Mouse (Mus musculus): ENCODE measurements at regions not wholly inside any gene's neighbourhood (a gene's known extent, or its start where the extent isn't known, plus 50 kb on each side); places are given as distances from the start of the nearest gene placed in this dataset.
A peak's percentile ranks its signal among the peaks of the same experiment; 100 is the strongest.

DNA sequence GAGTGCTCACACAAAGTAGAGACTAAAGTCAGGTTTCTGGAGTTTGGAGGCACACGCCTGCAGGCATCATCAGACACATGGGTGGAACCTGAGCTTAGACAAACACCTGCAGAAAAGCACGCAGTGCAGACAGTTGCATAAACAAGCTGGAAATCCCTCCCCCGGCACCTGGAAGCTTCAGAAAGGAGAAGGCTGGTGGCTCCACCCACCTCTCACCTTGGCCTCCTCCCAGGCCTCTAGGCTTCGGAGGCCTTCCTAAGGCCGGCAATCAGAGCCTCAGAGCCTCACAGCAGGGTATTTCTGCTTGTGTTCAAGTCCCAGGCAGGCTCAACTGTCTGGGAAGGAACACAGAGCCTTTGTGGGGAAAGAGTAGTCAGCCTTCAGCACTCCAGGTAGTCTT, 108.2 kb upstream of the Haao start:
- peak overlapping the region; percentile 50 for H3K27ac ChIP-seq (ENCODE audit: low read depth)
- H3K9ac ChIP-seq (replicated peaks; ENCODE audit: low read depth, low read length): no peak overlapping the region
- no peak overlapping the region for H3K4me2 ChIP-seq (ENCODE audit: low read depth, low read length)
- no peaks in the 10 kb centered on the region for H3K27me3 ChIP-seq (ENCODE audit: control insufficient read depth, insufficient read depth, low read length)
- no peak overlapping the region for H3K4me3 ChIP-seq (ENCODE audit: low read depth, low read length)
- TF ChIP-seq CTCF (IDR thresholded peaks at IDR 0.05; ENCODE audit: low read depth) (no peak), EP300 (IDR thresholded peaks at IDR 0.05; ENCODE audit: low read depth) (no peak)
- H3K36me3 ChIP-seq (replicated peaks; ENCODE audit: control insufficient read depth, insufficient read depth, low read length): no peaks in the 10 kb centered on the region
- no peak for ATAC-seq (ENCODE audit: insufficient read depth, low read depth)
- peaks cover 28% of the 10 kb centered on the region for H3K4me1 ChIP-seq (ENCODE audit: control insufficient read depth, insufficient read depth)
- 80% methylated on average over 5 of the region's 5 CpGs for WGBS
- DNase-seq (ENCODE audit: low spot score): no peak
- H3K9me3 ChIP-seq (replicated peaks; ENCODE audit: control insufficient read depth, low read length): no peaks in the 10 kb centered on the region

DNA sequence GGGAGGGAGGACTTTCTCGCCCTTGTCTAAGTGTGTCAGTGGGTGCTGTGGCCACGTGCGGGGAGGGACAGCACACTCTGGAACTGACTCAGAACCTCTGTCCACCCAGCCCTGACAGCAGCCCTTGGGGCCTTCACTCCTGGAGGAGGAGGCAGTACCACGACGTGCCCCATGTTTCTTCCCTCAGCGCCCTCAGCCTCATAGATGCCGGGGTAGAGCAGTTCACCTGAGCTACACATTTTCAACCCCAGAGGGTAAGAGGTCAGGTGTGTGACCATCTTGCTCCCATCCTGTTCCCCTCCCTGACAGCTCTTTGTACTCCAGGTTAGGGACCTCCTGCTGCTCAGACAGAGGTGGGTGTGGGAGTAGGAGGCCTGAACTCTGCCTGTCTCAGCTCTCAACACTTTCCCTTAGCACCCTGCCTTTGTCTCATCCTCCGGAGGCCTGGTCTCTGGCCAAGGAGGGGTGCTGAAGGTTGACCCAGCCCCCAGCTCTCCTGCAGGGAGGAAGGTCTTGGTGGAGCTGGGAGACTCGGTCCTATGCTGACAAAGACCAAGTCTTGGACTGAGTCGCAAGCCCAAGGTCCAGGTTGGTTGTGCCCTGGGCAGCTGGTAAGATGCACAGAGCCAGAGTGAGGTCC, 107.4 kb upstream of the Haao start:
- TF ChIP-seq CTCF (IDR thresholded peaks at IDR 0.05; ENCODE audit: low read depth) (no peak), EP300 (IDR thresholded peaks at IDR 0.05; ENCODE audit: low read depth) (no peak)
- Histone ChIP-seq H3K9me3 (replicated peaks; ENCODE audit: control insufficient read depth, low read length) (no peaks in the 10 kb centered on the region), H3K4me1 (ENCODE audit: control insufficient read depth, insufficient read depth) (peaks cover 28% of the 10 kb centered on the region), H3K9ac (replicated peaks; ENCODE audit: low read depth, low read length) (no peak overlapping the region), H3K4me3 (ENCODE audit: low read depth, low read length) (no peak overlapping the region), H3K27ac (ENCODE audit: low read depth) (peak overlapping the region; percentile 92), H3K4me2 (ENCODE audit: low read depth, low read length) (no peak overlapping the region), H3K36me3 (replicated peaks; ENCODE audit: control insufficient read depth, insufficient read depth, low read length) (no peaks in the 10 kb centered on the region), H3K27me3 (ENCODE audit: control insufficient read depth, insufficient read depth, low read length) (no peaks in the 10 kb centered on the region)
- WGBS: 68% methylated on average over 10 of the region's 10 CpGs
- DNase-seq (ENCODE audit: low spot score): no peak
- ATAC-seq (ENCODE audit: insufficient read depth, low read depth): no peak

DNA sequence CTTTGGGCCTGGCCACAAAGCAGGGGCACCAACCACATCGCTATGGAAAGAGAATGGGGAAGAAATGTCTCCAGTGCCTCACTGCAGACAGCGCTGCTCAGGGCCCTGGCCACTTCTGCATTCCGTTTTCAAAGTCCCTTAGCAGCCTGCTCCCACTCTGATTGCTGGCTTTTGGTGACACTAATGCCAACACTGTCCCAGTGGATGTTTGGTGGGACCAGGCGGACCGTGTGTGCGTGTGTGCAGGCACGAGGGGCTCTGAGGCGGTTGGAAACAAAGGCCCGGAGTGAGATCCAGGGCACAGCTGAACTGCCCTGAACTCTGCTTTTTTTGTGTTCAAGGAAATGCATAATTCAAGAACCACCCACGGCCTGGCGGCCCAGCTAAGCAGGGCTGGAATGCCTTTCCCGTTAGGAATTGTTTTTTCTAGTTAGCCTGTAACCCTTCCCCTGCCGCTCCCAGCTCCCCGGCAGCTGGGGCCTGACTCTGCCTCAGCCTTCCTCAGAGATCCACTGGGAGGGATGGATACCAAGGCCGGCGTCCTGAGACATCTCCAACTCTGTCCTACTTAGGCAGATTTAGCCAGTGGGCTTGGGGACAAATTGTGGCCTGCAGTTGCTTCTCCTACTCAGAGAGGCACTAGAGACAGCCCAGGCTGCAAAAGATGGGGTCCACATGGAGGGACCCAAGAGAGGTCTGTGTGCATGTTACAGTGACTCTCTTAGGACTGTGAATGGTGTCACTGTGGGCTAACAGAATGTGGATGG, 106.7 kb upstream of the Haao start:
- TF ChIP-seq CTCF (IDR thresholded peaks at IDR 0.05; ENCODE audit: low read depth) (no peak), EP300 (IDR thresholded peaks at IDR 0.05; ENCODE audit: low read depth) (no peak; the same call in 1 of the 2 replicates)
- H3K4me1 ChIP-seq (ENCODE audit: control insufficient read depth, insufficient read depth): peaks cover 26% of the 10 kb centered on the region
- H3K27ac ChIP-seq (ENCODE audit: low read depth): peak overlapping the region; percentile 92
- no peak overlapping the region; the same call in 1 of the 2 replicates for H3K9ac ChIP-seq (replicated peaks; ENCODE audit: low read depth, low read length)
- peak; percentile 59 for DNase-seq (ENCODE audit: low spot score)
- 38% methylated on average over 16 of the region's 16 CpGs for WGBS
- H3K4me3 ChIP-seq (ENCODE audit: low read depth, low read length): no peak overlapping the region
- peak; percentile 67 for ATAC-seq (ENCODE audit: insufficient read depth, low read depth)
- H3K9me3 ChIP-seq (replicated peaks; ENCODE audit: control insufficient read depth, low read length): no peaks in the 10 kb centered on the region
- H3K36me3 ChIP-seq (replicated peaks; ENCODE audit: control insufficient read depth, insufficient read depth, low read length): no peaks in the 10 kb centered on the region
- H3K27me3 ChIP-seq (ENCODE audit: control insufficient read depth, insufficient read depth, low read length): no peaks in the 10 kb centered on the region
- no peak overlapping the region for H3K4me2 ChIP-seq (ENCODE audit: low read depth, low read length)

DNA sequence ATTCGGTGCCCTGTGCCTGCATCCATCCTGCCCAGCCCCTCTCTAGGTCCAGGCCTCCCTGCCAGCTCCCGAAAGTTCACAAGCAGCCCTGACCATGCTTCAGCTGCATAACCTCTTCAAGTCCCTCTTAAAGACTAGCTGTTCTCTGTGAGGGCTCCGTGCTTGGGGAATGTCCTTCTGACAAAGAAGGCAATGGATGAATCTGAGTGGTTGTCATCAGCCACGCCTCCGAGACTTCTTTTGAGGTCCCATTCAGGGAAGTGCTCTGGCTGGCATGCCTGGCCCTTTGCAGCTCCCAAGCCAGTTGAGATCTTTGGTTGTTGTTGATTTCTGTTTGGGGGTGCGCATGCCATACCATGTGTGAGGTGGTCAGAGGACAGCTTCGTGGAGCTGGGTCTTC, 105.9 kb upstream of the Haao start:
- TF ChIP-seq CTCF (IDR thresholded peaks at IDR 0.05; ENCODE audit: low read depth): no peak
- H3K4me3 ChIP-seq (ENCODE audit: low read depth, low read length): no peak overlapping the region
- H3K4me1 ChIP-seq (ENCODE audit: control insufficient read depth, insufficient read depth): peaks cover 21% of the 10 kb centered on the region
- no peaks in the 10 kb centered on the region for H3K36me3 ChIP-seq (replicated peaks; ENCODE audit: control insufficient read depth, insufficient read depth, low read length)
- no peak overlapping the region for H3K9ac ChIP-seq (replicated peaks; ENCODE audit: low read depth, low read length)
- DNase-seq (ENCODE audit: low spot score) (no peak), ATAC-seq (ENCODE audit: insufficient read depth, low read depth) (no peak)
- H3K4me2 ChIP-seq (ENCODE audit: low read depth, low read length): no peak overlapping the region
- 59% methylated on average over 7 of the region's 7 CpGs for WGBS
- no peaks in the 10 kb centered on the region for H3K27me3 ChIP-seq (ENCODE audit: control insufficient read depth, insufficient read depth, low read length)
- peak overlapping the region; percentile 92 for H3K27ac ChIP-seq (ENCODE audit: low read depth)
- no peaks in the 10 kb centered on the region for H3K9me3 ChIP-seq (replicated peaks; ENCODE audit: control insufficient read depth, low read length)

DNA sequence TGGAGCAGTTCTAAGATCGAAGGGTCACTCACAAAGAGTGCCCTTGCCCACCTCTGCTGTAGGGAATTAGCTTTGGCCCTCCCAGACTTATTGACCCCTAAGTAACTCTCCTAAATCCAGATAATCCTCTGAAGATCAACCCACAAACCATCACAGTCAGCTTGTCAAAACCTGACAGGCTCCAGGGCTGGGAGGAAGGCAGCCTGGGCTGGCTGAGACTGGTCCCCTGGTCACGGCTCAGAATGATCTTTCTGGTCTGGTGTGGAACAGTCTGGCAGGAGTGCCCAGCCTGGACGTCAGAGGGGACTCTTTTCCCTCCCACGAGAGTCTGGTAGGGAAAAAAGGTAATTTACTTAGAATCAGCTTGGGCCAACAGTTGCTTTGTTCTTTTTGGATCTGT, 99.0 kb upstream of the Haao start:
- Histone ChIP-seq H3K36me3 (replicated peaks; ENCODE audit: control insufficient read depth, insufficient read depth, low read length) (no peaks in the 10 kb centered on the region), H3K4me2 (ENCODE audit: low read depth, low read length) (no peak overlapping the region), H3K27ac (ENCODE audit: low read depth) (no peak overlapping the region), H3K4me1 (ENCODE audit: control insufficient read depth, insufficient read depth) (no peaks in the 10 kb centered on the region), H3K9me3 (replicated peaks; ENCODE audit: control insufficient read depth, low read length) (no peaks in the 10 kb centered on the region), H3K9ac (replicated peaks; ENCODE audit: low read depth, low read length) (no peak overlapping the region), H3K27me3 (ENCODE audit: control insufficient read depth, insufficient read depth, low read length) (no peaks in the 10 kb centered on the region), H3K4me3 (ENCODE audit: low read depth, low read length) (no peak overlapping the region)
- 64% methylated on average over 4 of the region's 4 CpGs for WGBS
- DNase-seq (ENCODE audit: low spot score) (no peak), ATAC-seq (ENCODE audit: insufficient read depth, low read depth) (no peak)
- no peak for TF ChIP-seq EP300 (IDR thresholded peaks at IDR 0.05; ENCODE audit: low read depth)
- no peak for TF ChIP-seq CTCF (IDR thresholded peaks at IDR 0.05; ENCODE audit: low read depth)
